Comparison of ENCODE assay signal across 8 mouse cellular contexts in genomic region chr11:98338507-98338961, GRCm38 (mm10). TPM values are rescaled to one million over a fixed set of nuclear protein-coding genes. Genes with fewer than 3 reads are reported as not detected.
DNase-seq lines count a peak whose midpoint lies in the region; ATAC-seq lines count a peak whose summit lies in the region.

No protein-coding gene starts in this region.

- no peak for ATAC-seq in heart, embryonic 15.5 days (replicated peaks; ENCODE audit: insufficient number of reproducible peaks, insufficient read depth, low FRiP score, low read depth)
- ATAC-seq in stomach, embryonic 15.5 days (ENCODE audit: insufficient read depth, low FRiP score, low read depth): no peak

- WGBS in heart, embryonic 15.5 days: 1% methylated on average over 42 of the region's 57 CpGs
- WGBS in stomach, embryonic 15.5 days: under 1% methylated on average over 53 of the region's 57 CpGs

- H3K4me2 ChIP-seq in heart, embryonic 15.5 days: peak overlapping the region; percentile 98
- H3K4me2 ChIP-seq in stomach, embryonic 15.5 days: peak overlapping the region; percentile 100

- peak overlapping the region; percentile 64 for H3K9ac ChIP-seq in heart, embryonic 15.5 days
- H3K9ac ChIP-seq in stomach, embryonic 15.5 days: peak overlapping the region; percentile 22; the same call in 1 of the 2 replicates

- H3K36me3 ChIP-seq in heart, embryonic 15.5 days: no peaks in the 10 kb centered on the region
- H3K36me3 ChIP-seq in stomach, embryonic 15.5 days: no peaks in the 10 kb centered on the region

- DNase-seq in spleen, postnatal 10 days (ENCODE audit: low spot score in 2 of 2): peak; percentile 29 to 47
- no peak for DNase-seq in spleen, postnatal 36 days (ENCODE audit: low spot score in 2 of 2)
- DNase-seq in cerebellum, postnatal 10 days: peak; percentile 93
- peak; percentile 68 to 78 for DNase-seq in kidney, postnatal 4 days
- DNase-seq in lung, postnatal 36 days: peak; percentile 52
- no peak for DNase-seq in thymus, postnatal 36 days

- H3K27ac ChIP-seq in heart, embryonic 15.5 days: no peak overlapping the region
- no peak overlapping the region for H3K27ac ChIP-seq in stomach, embryonic 15.5 days

- H3K4me3 ChIP-seq in heart, embryonic 15.5 days: peak overlapping the region; percentile 63
- H3K4me3 ChIP-seq in stomach, embryonic 15.5 days (replicated peaks): peak overlapping the region; percentile 53

- H3K4me1 ChIP-seq in heart, embryonic 15.5 days (replicated peaks): peaks cover 33% of the 10 kb centered on the region
- peaks cover 36% of the 10 kb centered on the region for H3K4me1 ChIP-seq in stomach, embryonic 15.5 days

- H3K9me3 ChIP-seq in heart, embryonic 15.5 days (replicated peaks): no peaks in the 10 kb centered on the region
- H3K9me3 ChIP-seq in stomach, embryonic 15.5 days: no peaks in the 10 kb centered on the region

- peaks cover 85% of the 10 kb centered on the region for H3K27me3 ChIP-seq in heart, embryonic 15.5 days
- peaks cover 84% of the 10 kb centered on the region for H3K27me3 ChIP-seq in stomach, embryonic 15.5 days (replicated peaks)

RNA-seq across cellular contexts. Expression of gene Neurod2, which starts 9.1 kb away (rescaled TPM):
- polyA plus RNA-seq in heart, embryonic 15.5 days (2015; fragmentation: Nextera tagmentation; extraction: Ambion mirVana): 0.04 TPM in 1 of 2 replicates, not detected in the other
- 0.09 and 0.18 TPM in 2 replicates for polyA plus RNA-seq in stomach, embryonic 15.5 days (2015; fragmentation: Nextera tagmentation; extraction: Ambion mirVana)

RNA-seq across cellular contexts. Expression of gene Ppp1r1b, which starts 9.7 kb away (rescaled TPM):
- 60.9 and 62.5 TPM in 2 replicates for polyA plus RNA-seq in heart, embryonic 15.5 days (2015; fragmentation: Nextera tagmentation; extraction: Ambion mirVana)
- 20.2 and 21.5 TPM in 2 replicates for polyA plus RNA-seq in stomach, embryonic 15.5 days (2015; fragmentation: Nextera tagmentation; extraction: Ambion mirVana)

RNA-seq across cellular contexts. Expression of gene Stard3, which starts 19.6 kb away (rescaled TPM):
- polyA plus RNA-seq in heart, embryonic 15.5 days (2015; fragmentation: Nextera tagmentation; extraction: Ambion mirVana): 33.9 and 40.5 TPM in 2 replicates
- 41.1 and 46.4 TPM in 2 replicates for polyA plus RNA-seq in stomach, embryonic 15.5 days (2015; fragmentation: Nextera tagmentation; extraction: Ambion mirVana)

RNA-seq across cellular contexts. Expression of gene Tcap, which starts 45.1 kb away (rescaled TPM):
- polyA plus RNA-seq in heart, embryonic 15.5 days (2015; fragmentation: Nextera tagmentation; extraction: Ambion mirVana): 154 and 158 TPM in 2 replicates
- polyA plus RNA-seq in stomach, embryonic 15.5 days (2015; fragmentation: Nextera tagmentation; extraction: Ambion mirVana): 0.23 and 0.43 TPM in 2 replicates

RNA-seq across cellular contexts. Expression of gene Pnmt, which starts 47.7 kb away (rescaled TPM):
- polyA plus RNA-seq in heart, embryonic 15.5 days (2015; fragmentation: Nextera tagmentation; extraction: Ambion mirVana): 0.52 and 0.57 TPM in 2 replicates
- polyA plus RNA-seq in stomach, embryonic 15.5 days (2015; fragmentation: Nextera tagmentation; extraction: Ambion mirVana): 0.22 TPM in 1 of 2 replicates, not detected in the other

Comparison
In these comparisons a context has a peak if more than half of its experiments do, and no peak if none do; other contexts are left out.
1. DNase-seq: peak in spleen, postnatal 10 days (2 of 2), cerebellum, postnatal 10 days (2 of 2), kidney, postnatal 4 days (2 of 2) and lung, postnatal 36 days (single experiment); none in spleen, postnatal 36 days (0 of 2) and thymus, postnatal 36 days (0 of 2).